Mouse (Mus musculus) midbrain, postnatal 0 days (tissue): ENCODE data around the gene Akap3. TPM values are rescaled to one million over a fixed set of nuclear protein-coding genes. Genes with fewer than 3 reads are reported as not detected.

Experiments used
- ATAC-seq: fragments of 200-750 bp; cut with Nextera tagmentation; 2 replicates; pipeline ENCODE4 v1.8.0; 2017; ENCODE audit warnings: moderate number of reproducible peaks, mild to moderate bottlenecking, moderate TSS enrichment, moderate library complexity; ENCODE audit not compliant: low FRiP score
- DNase-seq: peaks from one replicate; pipeline ENCODE4 v3.0.0-alpha.2; 2015; ENCODE audit warnings: low spot score
- H3K27ac ChIP-seq: fragments of 300-500 bp; sonication (generic); 2 replicates; pipeline ENCODE4 v1.5.1; 2014; ENCODE audit warnings: low read depth, mild to moderate bottlenecking, low read length, mixed read lengths
- H3K27me3 ChIP-seq: fragments of 300-500 bp; sonication (generic); 2 replicates; pipeline ENCODE4 v1.6.1; 2014; ENCODE audit warnings: low read length, control low read depth, mixed read lengths; ENCODE audit not compliant: insufficient read depth
- H3K36me3 ChIP-seq: fragments of 300-500 bp; sonication (generic); 2 replicates; pipeline ENCODE4 v1.6.1; 2014; ENCODE audit warnings: low read length, control low read depth, mixed read lengths; ENCODE audit not compliant: insufficient read depth
- H3K4me1 ChIP-seq: fragments of 300-500 bp; sonication (generic); 2 replicates; pipeline ENCODE4 v1.6.1; 2014; ENCODE audit warnings: mild to moderate bottlenecking, control low read depth, antibody characterized with exemption, low read length, mixed read lengths; ENCODE audit not compliant: insufficient read depth
- H3K4me2 ChIP-seq: fragments of 300-500 bp; sonication (generic); 2 replicates; pipeline ENCODE4 v1.6.1; 2014; ENCODE audit warnings: low read depth, mild to moderate bottlenecking, low read length, mixed read lengths; ENCODE audit not compliant: poor library complexity, severe bottlenecking
- H3K4me3 ChIP-seq: fragments of 300-500 bp; sonication (generic); 2 replicates; pipeline ENCODE4 v1.5.1; 2014; ENCODE audit warnings: low read depth, mild to moderate bottlenecking, low read length, moderate library complexity
- H3K9ac ChIP-seq: fragments of 300-500 bp; sonication (generic); replicated peaks from 2 replicates; pipeline ENCODE4 v1.6.1; 2014; ENCODE audit warnings: mild to moderate bottlenecking, low read length, moderate library complexity, mixed read lengths; ENCODE audit not compliant: poor library complexity, severe bottlenecking
- H3K9me3 ChIP-seq: fragments of 300-500 bp; sonication (generic); 2 replicates; pipeline ENCODE4 v1.6.1; 2016; ENCODE audit warnings: low read length, control low read depth
- CTCF ChIP-seq: IDR thresholded peaks from 2 replicates; pipeline ENCODE4 v1.5.1; 2016; ENCODE audit warnings: antibody characterized with exemption, mild to moderate bottlenecking
- WGBS: fragments of 180-500 bp; shearing (Covaris S2); extraction: QIAGEN DNeasy Blood & Tissue Kit; methylation state at CpG from one replicate; pipeline ENCODE4 v1.1.7; 2014; 5-methylcytosine and 5-hydroxymethylcytosine counted together
- polyA plus RNA-seq: library from polyadenylated mRNA; unstranded; fragments of >200 nt; fragmentation: Nextera tagmentation; extraction: Ambion mirVana; gene quantifications from 2 replicates; pipeline ENCODE4 v1.2.1, GENCODE M21; 2015
- total RNA-seq: library from RNA; depleted of rRNA; stranded (reverse); fragments of >200 nt; gene quantifications from 2 replicates; pipeline ENCODE4 v1.2.3, GENCODE M21; 2014; rRNA removed

The Akap3 gene
- total and polyA plus RNA-seq, 2 experiments from 2014 or later: 0.11 to 0.21 TPM

GRCm38 (mm10) chr6:126907876-126908275, 55.0 kb downstream of the Akap3 start:
- DNase-seq: no peak
- no peak for TF ChIP-seq CTCF
- Histone ChIP-seq H3K4me1 (no peaks in the 10 kb centered on the region), H3K27me3 (no peaks in the 10 kb centered on the region), H3K27ac (no peak overlapping the region), H3K9ac (no peak overlapping the region), H3K4me2 (no peak overlapping the region), H3K9me3 (no peaks in the 10 kb centered on the region), H3K36me3 (no peaks in the 10 kb centered on the region), H3K4me3 (no peak overlapping the region)
- ATAC-seq: no peak
- 67% methylated on average over 3 of the region's 3 CpGs for WGBS

GRCm38 (mm10) chr6:126910727-126911126, 57.8 kb downstream of the Akap3 start:
- H3K9me3 ChIP-seq: no peaks in the 10 kb centered on the region
- H3K36me3 ChIP-seq: no peaks in the 10 kb centered on the region
- no peak for ATAC-seq
- WGBS: 85% methylated on average over 4 of the region's 4 CpGs
- no peaks in the 10 kb centered on the region for H3K4me1 ChIP-seq
- no peak overlapping the region for H3K4me2 ChIP-seq
- no peak overlapping the region for H3K9ac ChIP-seq
- TF ChIP-seq CTCF: no peak
- H3K27ac ChIP-seq: no peak overlapping the region
- H3K4me3 ChIP-seq: no peak overlapping the region
- DNase-seq: no peak
- 0 out of 2 replicates have a peak, but pooled peaks cover 3% of the 10 kb centered on the region for H3K27me3 ChIP-seq

GRCm38 (mm10) chr6:126914928-126915327, 62.0 kb downstream of the Akap3 start:
- H3K4me2 ChIP-seq: no peak overlapping the region
- no peak for TF ChIP-seq CTCF
- no peaks in the 10 kb centered on the region for H3K9me3 ChIP-seq
- H3K4me1 ChIP-seq: no peaks in the 10 kb centered on the region
- no peak overlapping the region for H3K9ac ChIP-seq
- H3K27me3 ChIP-seq: 0 out of 2 replicates have a peak, but pooled peaks cover 3% of the 10 kb centered on the region
- H3K4me3 ChIP-seq: no peak overlapping the region
- no peak overlapping the region for H3K27ac ChIP-seq
- ATAC-seq (no peak), DNase-seq (no peak)
- H3K36me3 ChIP-seq: no peaks in the 10 kb centered on the region
- 84% methylated on average over 5 of the region's 5 CpGs for WGBS

GRCm38 (mm10) chr6:126921111-126921881, 68.4 kb downstream of the Akap3 start, which contains the start of gene Dyrk4:
Gene Dyrk4 (minus strand): TSS chr6:126921839.
- 0 out of 2 replicates have a peak within 1 kb of the TSS, but pooled peaks have one; percentile 29 for H3K9ac ChIP-seq

More at GRCm38 (mm10) chr6:126921111-126921881, 68.4 kb downstream of the Akap3 start, which contains the start of gene Dyrk4:
- no peaks in the 10 kb centered on the region for H3K4me1 ChIP-seq
- H3K9me3 ChIP-seq: no peaks in the 10 kb centered on the region
- no peaks in the 10 kb centered on the region for H3K27me3 ChIP-seq
- no peak within 1 kb of the TSS for H3K4me3 ChIP-seq
- H3K4me2 ChIP-seq: peak within 1 kb of the TSS; percentile 33
- no peak within 1 kb of the TSS for H3K27ac ChIP-seq
- 8% methylated on average over 18 of the region's 21 CpGs for WGBS
- no peak for TF ChIP-seq CTCF
- DNase-seq (peak; percentile 15), ATAC-seq (no peak)
- H3K36me3 ChIP-seq: peaks cover 19% of the 10 kb centered on the region; the same call in 1 of the 2 replicates

Other genes with a start within 250 kb of the Akap3 start
- gene Kcna1, start 206.7 kb upstream of the Akap3 start, total RNA-seq: 2.1 and 4.2 TPM in 2 replicates
- 2.0 and 2.2 TPM in 2 replicates for gene Kcna1, start 206.7 kb upstream of the Akap3 start, polyA plus RNA-seq
- 91.7 and 95.9 TPM in 2 replicates for gene Kcna6, start 112.4 kb upstream of the Akap3 start, total RNA-seq
- gene Kcna6, start 112.4 kb upstream of the Akap3 start, polyA plus RNA-seq: 26.9 and 29.2 TPM in 2 replicates
- 100 and 114 TPM in 2 replicates for gene Ndufa9, start 4.0 kb upstream of the Akap3 start, total RNA-seq
- 220 TPM in 2 replicates for gene Ndufa9, start 4.0 kb upstream of the Akap3 start, polyA plus RNA-seq
- gene Dyrk4, start 68.7 kb downstream of the Akap3 start, total RNA-seq: not detected in 2 replicates
- 0.07 and 0.12 TPM in 2 replicates for gene Dyrk4, start 68.7 kb downstream of the Akap3 start, polyA plus RNA-seq
- gene Rad51ap1, start 86.5 kb downstream of the Akap3 start, total RNA-seq: 4.0 and 4.1 TPM in 2 replicates
- 6.2 and 9.8 TPM in 2 replicates for gene Rad51ap1, start 86.5 kb downstream of the Akap3 start, polyA plus RNA-seq
- 22.0 and 23.9 TPM in 2 replicates for gene D6Wsu163e, start 86.9 kb downstream of the Akap3 start, total RNA-seq
- gene D6Wsu163e, start 86.9 kb downstream of the Akap3 start, polyA plus RNA-seq: 33.0 and 34.1 TPM in 2 replicates
- not detected in 2 replicates for gene Fgf6, start 162.5 kb downstream of the Akap3 start, total RNA-seq
- gene Fgf6, start 162.5 kb downstream of the Akap3 start, polyA plus RNA-seq: not detected in 2 replicates
- 0.33 and 0.77 TPM in 2 replicates for gene Fgf23, start 219.8 kb downstream of the Akap3 start, total RNA-seq
- gene Fgf23, start 219.8 kb downstream of the Akap3 start, polyA plus RNA-seq: 0.38 and 0.63 TPM in 2 replicates